Mouse (Mus musculus) testis, adult 2 months (tissue): ENCODE data around the gene Mov10l1. TPM values are rescaled to one million over a fixed set of nuclear protein-coding genes. Genes with fewer than 3 reads are reported as not detected.

Experiments
- H3K27ac ChIP-seq: fragments of 200-500 bp; 2 replicates; pipeline ENCODE4 v1.5.1; 2012; ENCODE audit warnings: low read depth, low read length; ENCODE audit not compliant: control insufficient read depth, insufficient read depth
- H3K27me3 ChIP-seq: fragments of 200-500 bp; 2 replicates; pipeline ENCODE4 v1.6.1; 2012; ENCODE audit warnings: mild to moderate bottlenecking, low read length, moderate library complexity; ENCODE audit not compliant: control insufficient read depth, insufficient read depth
- H3K36me3 ChIP-seq: fragments of 200-500 bp; 2 replicates; pipeline ENCODE4 v1.6.1; 2012; ENCODE audit warnings: mild to moderate bottlenecking, low read length; ENCODE audit not compliant: control insufficient read depth, insufficient read depth
- H3K4me1 ChIP-seq: fragments of 200-500 bp; 2 replicates; pipeline ENCODE4 v1.6.1; 2012; ENCODE audit warnings: low read length; ENCODE audit not compliant: control insufficient read depth, insufficient read depth
- H3K4me3 ChIP-seq: fragments of 200-500 bp; 2 replicates; pipeline ENCODE4 v1.5.1; 2012; ENCODE audit warnings: low read depth, mild to moderate bottlenecking, low read length, moderate library complexity, mixed read lengths; ENCODE audit not compliant: control insufficient read depth
- CTCF ChIP-seq: fragments of 200-500 bp; IDR thresholded peaks from 2 replicates; pipeline ENCODE4 v1.5.1; 2012; ENCODE audit warnings: low read depth, mild to moderate bottlenecking, inconsistent platforms, low read length, moderate library complexity; ENCODE audit not compliant: control insufficient read depth, insufficient read depth, insufficient replicate concordance
- POLR2A ChIP-seq: fragments of 200-500 bp; IDR thresholded peaks from 2 replicates; pipeline ENCODE4 v1.6.1; 2012; ENCODE audit warnings: low read depth, mild to moderate bottlenecking, inconsistent platforms, low read length, moderate library complexity; ENCODE audit not compliant: control insufficient read depth
- polyA plus RNA-seq: library from polyadenylated mRNA; depleted of rRNA; stranded (reverse); fragments of >200 nt; gene quantifications from 2 replicates; pipeline ENCODE4 v1.2.3, GENCODE M21; 2012

The Mov10l1 gene
- polyA plus RNA-seq, 1 experiment, result 58.4 TPM

DNA sequence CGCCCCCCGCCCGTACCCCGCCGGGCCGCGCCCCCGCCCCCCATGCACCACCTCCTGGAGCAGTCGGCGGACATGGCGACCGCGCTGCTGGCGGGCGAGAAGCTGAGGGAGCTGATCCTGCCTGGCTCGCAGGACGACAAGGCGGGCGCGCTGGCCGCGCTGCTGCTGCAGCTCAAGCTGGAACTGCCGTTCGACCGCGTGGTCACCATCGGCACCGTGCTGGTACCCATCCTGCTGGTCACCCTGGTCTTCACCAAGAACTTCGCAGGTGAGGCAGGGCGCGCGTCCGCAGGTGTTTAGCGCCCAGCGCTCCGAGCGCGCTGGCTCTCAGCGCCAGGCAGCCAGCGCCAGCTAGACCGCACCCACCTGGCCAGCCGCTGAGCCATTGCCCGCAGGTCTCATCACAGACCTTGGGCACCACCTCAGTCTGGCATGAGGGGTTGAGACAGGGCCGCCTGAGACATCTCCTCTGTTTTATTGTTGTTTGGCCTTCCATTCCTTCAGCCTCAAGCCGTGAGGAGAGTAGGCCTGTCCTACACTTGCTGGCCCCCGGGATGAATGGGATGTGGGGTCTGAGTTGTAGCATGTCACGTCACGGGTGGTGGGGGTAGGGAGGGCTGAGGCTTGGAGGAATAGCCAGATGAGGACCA lies 77.4 kb downstream of the Mov10l1 start:
- H3K4me3 ChIP-seq, result peak overlapping the region; percentile 80
- H3K36me3 ChIP-seq, result no peaks in the 10 kb centered on the region
- H3K27me3 ChIP-seq, result no peaks in the 10 kb centered on the region
- TF ChIP-seq POLR2A (no peak), CTCF (no peak)
- H3K27ac ChIP-seq, result no peak overlapping the region
- peaks cover 3% of the 10 kb centered on the region; the same call in 1 of the 2 replicates for H3K4me1 ChIP-seq

DNA sequence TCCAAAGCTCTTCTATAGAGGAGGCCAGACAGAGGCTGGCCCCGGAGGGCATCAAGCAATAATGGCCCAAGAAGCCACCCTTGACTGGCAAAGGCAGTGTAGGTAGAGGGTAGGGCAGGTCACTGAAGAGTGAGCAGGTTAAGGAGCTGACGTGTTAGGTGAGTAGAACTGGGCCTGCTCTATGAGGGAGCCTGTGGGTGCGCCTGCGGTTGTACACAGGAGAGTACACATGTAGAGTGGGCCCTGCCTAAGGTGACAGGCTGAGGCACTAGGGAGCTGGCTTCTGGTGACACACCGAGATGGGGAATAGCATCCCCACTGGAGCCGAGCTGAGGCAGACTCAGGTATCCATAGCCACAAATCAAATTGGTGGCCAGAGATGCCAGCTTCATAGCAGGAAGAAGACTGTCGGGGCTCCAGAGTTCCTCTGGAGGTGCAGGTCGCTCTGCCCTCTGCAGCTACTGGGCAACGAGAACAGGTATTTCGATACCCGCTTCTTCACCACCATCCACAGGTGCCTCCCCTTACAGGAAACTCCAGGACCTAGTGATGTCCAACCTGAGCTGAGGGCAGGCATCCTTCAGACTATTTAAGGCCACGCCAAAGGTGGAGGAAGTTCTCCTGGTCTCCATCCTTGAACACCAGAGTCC lies 78.2 kb downstream of the Mov10l1 start:
- Histone ChIP-seq H3K36me3 (no peaks in the 10 kb centered on the region), H3K4me3 (no peak overlapping the region), H3K4me1 (peaks cover 3% of the 10 kb centered on the region; the same call in 1 of the 2 replicates), H3K27ac (no peak overlapping the region), H3K27me3 (no peaks in the 10 kb centered on the region)
- TF ChIP-seq POLR2A (no peak), CTCF (no peak)

DNA sequence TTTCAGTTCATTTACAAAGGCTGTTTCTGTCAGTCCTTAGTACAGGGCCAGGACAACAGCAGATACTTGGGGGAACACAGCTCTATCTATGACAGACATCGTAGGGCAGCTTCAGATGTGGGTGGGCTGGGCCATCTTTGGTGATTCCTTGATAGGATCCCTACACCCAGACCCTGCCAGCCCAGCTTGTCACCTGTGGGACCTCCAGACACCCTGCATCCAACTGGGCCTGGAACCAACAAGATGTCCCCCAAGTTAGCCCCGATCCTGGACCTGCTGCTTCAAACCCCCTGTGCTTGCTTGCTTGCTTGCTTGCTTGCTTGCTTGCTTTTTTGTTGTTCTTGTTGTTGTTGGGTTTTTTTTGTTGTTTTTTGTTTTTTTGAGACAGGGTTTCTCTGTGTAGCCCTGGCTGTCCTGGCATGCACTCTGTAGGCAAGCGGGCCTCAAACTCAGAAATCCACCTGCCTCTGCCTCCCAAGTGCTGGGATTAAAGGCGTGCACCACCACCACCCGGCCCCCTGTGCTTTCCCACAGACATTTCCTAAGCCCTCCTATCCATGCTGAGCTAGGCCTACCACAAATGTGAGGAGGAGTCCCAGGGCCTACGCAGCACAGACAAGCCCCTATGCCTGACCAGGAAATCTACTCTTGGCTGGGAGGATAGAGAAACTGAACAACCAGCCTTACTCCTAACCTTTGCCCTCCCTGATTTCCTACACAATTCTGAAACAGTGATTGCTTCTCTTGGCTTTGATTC lies 79.2 kb downstream of the Mov10l1 start:
- Histone ChIP-seq H3K27me3 (no peaks in the 10 kb centered on the region), H3K4me3 (no peak overlapping the region), H3K4me1 (peaks cover 3% of the 10 kb centered on the region; the same call in 1 of the 2 replicates), H3K36me3 (no peaks in the 10 kb centered on the region), H3K27ac (no peak overlapping the region)
- TF ChIP-seq POLR2A, result no peak
- no peak for TF ChIP-seq CTCF

DNA sequence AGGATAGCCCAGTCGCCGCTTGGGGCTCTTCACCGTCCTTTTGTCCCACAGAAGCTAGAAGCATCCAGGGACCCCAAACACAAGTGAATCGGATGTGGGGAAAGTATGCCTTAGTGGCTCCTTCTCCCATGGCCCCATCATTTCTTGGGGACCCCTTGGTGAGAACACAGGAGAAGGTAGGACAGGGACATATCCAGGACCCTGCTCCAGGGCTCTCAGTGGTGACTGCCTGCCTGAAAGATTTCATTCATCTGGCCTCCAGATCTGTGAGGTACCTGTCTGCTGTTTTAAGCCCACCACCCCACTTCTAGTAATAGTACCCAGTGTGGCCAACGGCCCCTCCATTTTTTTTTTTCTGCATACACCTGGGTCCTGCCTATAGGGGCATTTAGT lies 79.8 kb downstream of the Mov10l1 start:
- H3K27me3 ChIP-seq, result no peaks in the 10 kb centered on the region
- no peaks in the 10 kb centered on the region for H3K36me3 ChIP-seq
- peaks cover 6% of the 10 kb centered on the region for H3K4me1 ChIP-seq
- H3K4me3 ChIP-seq, result no peak overlapping the region
- TF ChIP-seq POLR2A, result no peak
- no peak for TF ChIP-seq CTCF
- no peak overlapping the region for H3K27ac ChIP-seq

DNA sequence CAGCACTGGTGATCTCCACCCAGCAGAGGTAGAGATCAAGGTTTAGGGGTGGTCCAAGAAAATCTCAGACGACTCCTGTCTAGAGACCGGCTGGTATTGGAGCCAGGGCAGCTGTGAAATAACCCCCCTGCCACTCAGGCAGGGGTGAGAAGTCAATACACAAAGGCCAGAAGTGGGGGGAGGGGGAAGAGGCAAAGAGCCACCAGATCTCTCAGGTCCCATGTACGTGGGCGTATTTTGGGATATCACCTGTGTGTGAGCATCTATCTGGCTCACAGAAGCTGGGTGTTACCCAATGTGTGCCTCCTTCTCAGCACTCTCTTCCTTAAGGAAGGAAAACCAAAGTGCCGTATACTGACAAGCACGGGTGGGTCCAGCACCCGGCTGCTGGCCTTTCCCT lies 80.3 kb downstream of the Mov10l1 start:
- Histone ChIP-seq H3K27ac (no peak overlapping the region), H3K27me3 (no peaks in the 10 kb centered on the region), H3K4me1 (peaks cover 10% of the 10 kb centered on the region), H3K36me3 (no peaks in the 10 kb centered on the region), H3K4me3 (no peak overlapping the region)
- TF ChIP-seq POLR2A (no peak), CTCF (no peak)

DNA sequence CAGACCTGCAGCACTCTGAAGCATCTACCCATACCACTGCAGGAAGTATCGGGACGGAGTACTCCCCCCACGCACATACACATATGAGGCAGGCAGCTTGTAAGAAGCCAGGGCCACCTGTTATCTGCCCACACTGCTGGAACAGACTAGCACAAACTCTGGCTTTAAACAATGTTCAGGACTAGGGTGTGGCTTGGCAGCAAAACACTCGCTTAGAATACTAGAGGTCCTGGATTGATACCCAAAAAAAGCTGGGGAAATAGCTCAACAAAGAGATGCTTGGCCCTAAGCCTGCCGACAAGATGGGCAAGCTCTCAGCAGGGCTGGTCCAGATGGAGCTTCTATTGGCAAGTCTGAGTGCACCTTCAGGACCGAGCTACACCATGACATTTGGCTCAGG lies 80.8 kb downstream of the Mov10l1 start:
- no peaks in the 10 kb centered on the region for H3K27me3 ChIP-seq
- no peak overlapping the region for H3K27ac ChIP-seq
- no peak overlapping the region for H3K4me3 ChIP-seq
- H3K36me3 ChIP-seq, result no peaks in the 10 kb centered on the region
- TF ChIP-seq POLR2A (no peak), CTCF (no peak)
- H3K4me1 ChIP-seq, result peaks cover 11% of the 10 kb centered on the region

DNA sequence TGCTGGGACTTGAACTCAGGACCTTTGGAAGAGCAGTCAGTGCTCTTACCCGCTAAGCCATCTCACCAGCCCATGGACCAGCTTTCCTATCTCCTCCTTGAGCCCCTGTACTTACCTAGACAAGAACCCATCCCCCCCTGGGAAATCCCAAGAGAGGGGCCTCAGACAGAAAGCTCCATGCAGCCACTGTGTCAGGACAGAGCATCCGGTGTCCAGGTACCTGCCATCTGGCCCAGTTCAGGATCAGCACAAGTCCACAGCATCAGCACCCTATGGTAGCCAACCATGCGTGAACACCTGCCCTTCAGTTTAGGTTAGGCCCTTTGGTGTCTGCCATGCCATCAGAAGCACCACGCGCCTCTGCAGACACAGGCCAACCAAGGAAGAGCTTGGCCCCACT lies 82.2 kb downstream of the Mov10l1 start:
- no peak overlapping the region for H3K27ac ChIP-seq
- H3K36me3 ChIP-seq, result no peaks in the 10 kb centered on the region
- H3K4me3 ChIP-seq, result no peak overlapping the region
- TF ChIP-seq POLR2A (no peak), CTCF (no peak)
- H3K4me1 ChIP-seq, result peaks cover 14% of the 10 kb centered on the region
- no peaks in the 10 kb centered on the region for H3K27me3 ChIP-seq
